Mouse (Mus musculus): ENCODE measurements around the gene Ackr4.

GRCm38 (mm10) chr9:104161117-104161516 is 34.4 kb upstream of the Ackr4 start:
- TF ChIP-seq CTCF (IDR thresholded peaks at IDR 0.05; ENCODE audit: low read depth) (no peak), EP300 (IDR thresholded peaks at IDR 0.05; ENCODE audit: low read depth) (no peak)

All from heart, postnatal 0 days (tissue).